Mouse (Mus musculus) spleen, adult 2 months (tissue): ENCODE measurements around the gene Rrp8.

ENCODE experiments used
- CTCF ChIP-seq: fragments of 200-500 bp; IDR thresholded peaks from 2 replicates; pipeline ENCODE4 v1.5.1; 2011; ENCODE audit warnings: mild to moderate bottlenecking, inconsistent platforms; ENCODE audit not compliant: insufficient read depth, insufficient read length, insufficient replicate concordance; ENCODE audit errors: extremely low read depth
- POLR2A ChIP-seq: fragments of 200-500 bp; IDR thresholded peaks from 2 replicates; pipeline ENCODE4 v1.6.1; 2011; ENCODE audit warnings: low read depth, low read length, inconsistent platforms

DNA sequence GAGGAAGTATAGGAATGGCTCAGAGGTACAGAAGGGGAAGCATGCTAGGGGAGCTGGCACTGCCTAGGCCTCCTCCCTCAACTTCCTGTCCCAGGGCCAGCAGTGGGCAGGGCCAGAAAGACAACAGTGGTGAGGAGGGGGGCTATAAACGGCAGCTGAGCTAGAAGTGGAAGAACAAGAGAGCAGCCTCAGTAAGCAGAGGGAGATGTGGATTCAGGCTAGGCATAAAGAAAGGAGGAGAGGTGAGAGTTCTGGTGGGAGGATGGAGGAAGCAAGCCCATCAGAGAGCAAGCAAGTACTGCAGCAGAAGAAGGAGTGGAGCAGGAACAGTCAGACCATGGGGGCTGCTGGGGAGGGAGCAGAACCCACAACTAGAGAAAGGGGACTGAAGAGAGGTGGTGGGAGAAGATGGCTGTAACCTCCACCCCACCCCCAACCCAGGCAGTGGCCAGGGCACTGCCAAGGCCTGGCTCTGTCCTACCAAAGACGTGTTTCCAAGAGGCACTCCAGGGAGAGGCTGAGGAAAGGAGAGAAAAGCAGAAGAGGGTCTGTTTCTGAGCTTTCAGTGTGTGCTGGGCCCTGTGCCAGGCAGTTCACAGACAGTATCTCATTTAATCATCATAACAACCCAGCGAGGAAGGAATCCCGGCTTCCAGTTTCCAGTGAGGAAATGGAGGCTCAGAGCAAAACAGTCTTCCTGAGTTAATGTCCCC, 41.5 kb upstream of the Rrp8 start:
- TF ChIP-seq CTCF: no peak
- no peak for TF ChIP-seq POLR2A
